Mouse (Mus musculus) forebrain, embryonic 11.5 days (tissue): ENCODE results near the gene Sdccag8. TPM values are rescaled to one million over a fixed set of nuclear protein-coding genes. Genes with fewer than 3 reads are reported as not detected.

Experiments
- ATAC-seq: fragments of 200-750 bp; cut with Nextera tagmentation; replicated peaks from 2 replicates; pipeline ENCODE4 v1.8.0; 2017; ENCODE audit warnings: moderate TSS enrichment; ENCODE audit not compliant: low FRiP score
- DNase-seq: peaks from one replicate; pipeline ENCODE4 v3.0.0-alpha.2; 2017; ENCODE audit warnings: low spot score
- H3K27ac ChIP-seq: fragments of 300-500 bp; sonication (generic); 2 replicates; pipeline ENCODE4 v1.5.1; 2014; ENCODE audit warnings: low read depth, low read length
- H3K27me3 ChIP-seq: fragments of 300-500 bp; sonication (generic); 2 replicates; pipeline ENCODE4 v1.6.1; 2014; ENCODE audit warnings: mild to moderate bottlenecking, low read length, mixed read lengths; ENCODE audit not compliant: control insufficient read depth, insufficient read depth
- H3K36me3 ChIP-seq: fragments of 300-500 bp; sonication (generic); 2 replicates; pipeline ENCODE4 v1.6.1; 2014; ENCODE audit warnings: mild to moderate bottlenecking, low read length, moderate library complexity, mixed read lengths; ENCODE audit not compliant: control insufficient read depth, insufficient read depth
- H3K4me1 ChIP-seq: fragments of 300-500 bp; sonication (generic); replicated peaks from 2 replicates; pipeline ENCODE4 v1.6.1; 2014; ENCODE audit warnings: low read length, mixed read lengths; ENCODE audit not compliant: control insufficient read depth, insufficient read depth
- H3K4me2 ChIP-seq: fragments of 300-500 bp; sonication (generic); 2 replicates; pipeline ENCODE4 v1.6.1; 2014; ENCODE audit warnings: low read depth, mild to moderate bottlenecking, low read length, moderate library complexity, mixed read lengths; ENCODE audit not compliant: severe bottlenecking
- H3K4me3 ChIP-seq: fragments of 300-500 bp; sonication (generic); 2 replicates; pipeline ENCODE4 v1.5.1; 2014; ENCODE audit warnings: low read depth, low read length
- H3K9ac ChIP-seq: fragments of 300-500 bp; sonication (generic); 2 replicates; pipeline ENCODE4 v1.6.1; 2014; ENCODE audit warnings: low read length
- H3K9me3 ChIP-seq: fragments of 300-500 bp; sonication (generic); 2 replicates; pipeline ENCODE4 v1.6.1; 2016; ENCODE audit warnings: low read length, mixed read lengths; ENCODE audit not compliant: control insufficient read depth
- WGBS: fragments of 180-500 bp; shearing (Covaris S2); extraction: QIAGEN DNeasy Blood & Tissue Kit; methylation state at CpG from one replicate; pipeline ENCODE4 v1.1.7; 2014; 5-methylcytosine and 5-hydroxymethylcytosine counted together
- polyA plus RNA-seq: library from polyadenylated mRNA; unstranded; fragments of >200 nt; fragmentation: Nextera tagmentation; extraction: Ambion mirVana; gene quantifications from 2 replicates; pipeline ENCODE4 v1.2.1, GENCODE M21; 2014

Gene Sdccag8
- polyA plus RNA-seq, 1 experiment from 2014 or later = 21.1 TPM

DNA sequence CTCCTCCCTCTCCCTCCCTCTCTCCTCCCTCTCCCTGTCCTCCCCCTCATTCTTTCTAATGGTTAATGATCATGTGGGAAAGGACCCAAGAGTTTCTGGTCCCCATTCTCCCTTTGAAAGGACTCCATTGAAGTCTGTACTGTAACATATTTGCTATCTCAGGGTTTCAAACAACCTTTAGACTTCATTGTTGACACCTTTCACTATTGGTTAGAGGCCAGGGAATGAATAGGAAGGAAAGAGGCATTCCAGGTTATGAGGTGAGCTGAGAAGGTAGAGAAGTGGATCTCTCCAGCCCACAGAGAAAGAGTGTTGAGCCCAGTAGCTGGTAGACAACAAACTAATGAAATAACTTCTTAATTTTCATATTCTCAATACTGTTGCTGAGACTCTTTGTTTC is 59.7 kb downstream of the Sdccag8 start:
- H3K36me3 ChIP-seq = no peaks in the 10 kb centered on the region
- H3K27me3 ChIP-seq = no peaks in the 10 kb centered on the region
- DNase-seq = no peak
- no peak overlapping the region for H3K4me2 ChIP-seq
- no peak overlapping the region for H3K9ac ChIP-seq
- H3K4me1 ChIP-seq = no peaks in the 10 kb centered on the region
- H3K27ac ChIP-seq = no peak overlapping the region
- no peak overlapping the region for H3K4me3 ChIP-seq
- H3K9me3 ChIP-seq = no peaks in the 10 kb centered on the region
- no peak for ATAC-seq

DNA sequence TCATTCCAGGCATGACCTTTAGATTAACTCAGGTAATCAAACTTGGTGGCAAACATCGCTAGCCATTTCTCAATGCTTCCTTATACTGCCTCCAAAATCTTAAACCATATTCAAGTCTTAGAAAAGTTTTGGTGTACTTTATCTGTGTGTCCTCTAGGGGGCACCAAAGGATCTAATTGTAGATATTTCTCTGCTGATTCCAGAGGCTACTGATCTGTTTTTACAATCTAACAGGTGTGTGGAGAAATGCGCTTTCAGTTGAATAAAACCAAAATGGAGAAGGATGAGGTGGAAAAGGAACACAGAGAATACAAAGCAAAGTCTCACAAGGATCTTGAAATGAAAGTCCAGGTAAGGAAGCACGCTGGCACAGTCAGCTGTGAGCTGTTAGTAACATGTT is 63.3 kb downstream of the Sdccag8 start:
- H3K27me3 ChIP-seq = no peaks in the 10 kb centered on the region
- H3K9ac ChIP-seq = no peak overlapping the region
- H3K27ac ChIP-seq = no peak overlapping the region
- H3K4me2 ChIP-seq = no peak overlapping the region
- WGBS = 38% methylated on average over 3 of the region's 3 CpGs
- no peak for DNase-seq
- ATAC-seq = no peak
- H3K4me1 ChIP-seq = peaks cover 10% of the 10 kb centered on the region; the same call in 1 of the 2 replicates
- H3K4me3 ChIP-seq = no peak overlapping the region
- H3K36me3 ChIP-seq = no peaks in the 10 kb centered on the region
- no peaks in the 10 kb centered on the region for H3K9me3 ChIP-seq

DNA sequence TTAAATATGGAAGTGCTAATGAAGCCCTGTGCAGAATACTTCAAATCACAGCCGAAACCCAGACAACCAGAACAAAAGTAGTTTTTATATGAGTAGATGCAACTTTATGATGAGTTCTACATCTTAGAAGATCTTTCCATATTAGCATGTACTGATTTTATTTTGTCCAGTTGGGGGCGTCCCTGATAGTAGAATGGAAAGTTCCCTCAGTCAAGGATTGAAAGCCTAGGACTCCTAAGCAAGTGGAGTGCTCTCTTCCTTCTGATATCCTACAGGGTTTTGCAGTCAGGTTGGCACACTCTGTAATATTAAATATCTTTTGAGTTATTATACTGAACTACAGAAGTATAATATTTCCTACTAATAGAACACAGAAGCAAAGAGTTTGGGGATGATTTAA is 64.5 kb downstream of the Sdccag8 start:
- H3K9ac ChIP-seq = no peak overlapping the region
- H3K27ac ChIP-seq = no peak overlapping the region
- ATAC-seq (peak; percentile 32; the same call in 1 of the 2 replicates), DNase-seq (no peak)
- no peak overlapping the region for H3K4me2 ChIP-seq
- no peaks in the 10 kb centered on the region for H3K9me3 ChIP-seq
- no peaks in the 10 kb centered on the region for H3K27me3 ChIP-seq
- peaks cover 10% of the 10 kb centered on the region; the same call in 1 of the 2 replicates for H3K4me1 ChIP-seq
- H3K36me3 ChIP-seq = no peaks in the 10 kb centered on the region
- 49% methylated on average over 2 of the region's 2 CpGs for WGBS
- no peak overlapping the region for H3K4me3 ChIP-seq

DNA sequence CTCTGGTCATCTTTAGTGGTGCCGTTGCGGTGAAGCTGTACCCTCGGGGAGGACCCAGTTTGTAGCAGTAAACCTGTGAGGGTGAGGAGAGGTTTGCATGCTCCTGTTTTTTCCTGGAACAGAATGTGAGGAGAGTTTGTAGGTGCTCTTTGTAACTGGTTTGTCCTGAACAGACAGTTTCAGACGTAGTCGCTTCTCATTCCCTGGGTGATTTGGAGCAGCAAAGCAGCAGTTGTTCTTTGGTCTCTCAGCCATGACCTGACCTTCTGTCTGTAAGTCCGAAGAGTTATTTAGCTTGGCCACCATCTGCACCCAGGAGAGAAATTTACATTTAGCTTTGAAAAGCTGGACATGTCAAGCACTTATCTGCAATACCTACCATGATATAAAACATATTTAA is 65.2 kb downstream of the Sdccag8 start:
- Histone ChIP-seq H3K27me3 (no peaks in the 10 kb centered on the region), H3K9ac (no peak overlapping the region), H3K27ac (no peak overlapping the region), H3K4me3 (no peak overlapping the region), H3K4me2 (no peak overlapping the region), H3K36me3 (no peaks in the 10 kb centered on the region), H3K4me1 (peaks cover 10% of the 10 kb centered on the region; the same call in 1 of the 2 replicates), H3K9me3 (no peaks in the 10 kb centered on the region)
- no peak for DNase-seq
- 18% methylated on average over 6 of the region's 6 CpGs for WGBS
- ATAC-seq = peak; percentile 37; the same call in 1 of the 2 replicates

DNA sequence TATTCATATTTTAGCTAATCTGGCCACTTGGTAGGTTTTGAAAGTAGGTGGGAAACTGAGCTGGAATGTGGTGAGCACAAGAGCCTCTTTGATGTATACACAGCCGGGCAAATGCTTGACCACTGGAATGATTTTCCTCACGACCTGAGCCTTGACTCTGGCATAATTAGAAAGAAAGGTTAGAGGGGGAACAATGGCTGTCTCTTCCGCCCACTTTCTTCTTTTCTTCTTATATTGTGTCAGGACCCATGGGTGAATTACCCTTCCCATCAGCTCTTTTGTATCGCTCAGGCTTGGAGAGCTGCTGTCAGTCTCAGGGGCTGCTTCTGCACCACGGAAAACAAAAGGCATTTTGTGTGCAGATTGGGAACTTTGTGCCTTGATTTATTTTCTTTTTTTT is 65.6 kb downstream of the Sdccag8 start:
- peaks cover 10% of the 10 kb centered on the region; the same call in 1 of the 2 replicates for H3K4me1 ChIP-seq
- WGBS = 7% methylated on average over 5 of the region's 5 CpGs
- H3K36me3 ChIP-seq = no peaks in the 10 kb centered on the region
- no peak overlapping the region for H3K27ac ChIP-seq
- ATAC-seq = peak; percentile 53
- no peak overlapping the region for H3K9ac ChIP-seq
- DNase-seq = no peak
- H3K4me2 ChIP-seq = no peak overlapping the region
- H3K9me3 ChIP-seq = no peaks in the 10 kb centered on the region
- no peaks in the 10 kb centered on the region for H3K27me3 ChIP-seq
- H3K4me3 ChIP-seq = no peak overlapping the region

DNA sequence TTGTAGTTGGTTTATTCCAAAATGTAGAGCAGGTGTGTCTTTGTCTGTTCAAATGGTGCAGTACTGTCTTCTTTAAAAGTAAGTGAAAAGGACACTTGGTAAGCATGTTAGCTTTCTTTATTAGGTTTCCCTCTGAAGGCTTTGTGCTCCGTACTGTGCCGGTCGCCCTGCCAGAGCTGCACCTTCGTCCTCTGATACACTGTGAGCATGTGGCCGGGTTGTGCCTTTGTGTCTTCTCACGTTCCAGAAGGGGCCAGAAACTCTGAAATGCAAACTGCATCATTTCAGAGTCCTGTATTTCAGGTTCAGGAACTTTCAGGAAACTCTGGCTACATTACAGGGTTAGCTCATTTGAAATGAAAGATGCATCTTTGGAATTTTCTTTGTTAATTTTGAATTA is 66.5 kb downstream of the Sdccag8 start:
- H3K36me3 ChIP-seq = no peaks in the 10 kb centered on the region
- H3K9ac ChIP-seq = no peak overlapping the region
- ATAC-seq (0 out of 2 replicates have a peak, but pooled peaks have one; percentile 42), DNase-seq (no peak)
- no peak overlapping the region; the same call in 1 of the 2 replicates for H3K27ac ChIP-seq
- peaks cover 10% of the 10 kb centered on the region; the same call in 1 of the 2 replicates for H3K4me1 ChIP-seq
- no peaks in the 10 kb centered on the region for H3K27me3 ChIP-seq
- no peak overlapping the region for H3K4me2 ChIP-seq
- 18% methylated on average over 6 of the region's 6 CpGs for WGBS
- no peak overlapping the region for H3K4me3 ChIP-seq
- H3K9me3 ChIP-seq = no peaks in the 10 kb centered on the region

DNA sequence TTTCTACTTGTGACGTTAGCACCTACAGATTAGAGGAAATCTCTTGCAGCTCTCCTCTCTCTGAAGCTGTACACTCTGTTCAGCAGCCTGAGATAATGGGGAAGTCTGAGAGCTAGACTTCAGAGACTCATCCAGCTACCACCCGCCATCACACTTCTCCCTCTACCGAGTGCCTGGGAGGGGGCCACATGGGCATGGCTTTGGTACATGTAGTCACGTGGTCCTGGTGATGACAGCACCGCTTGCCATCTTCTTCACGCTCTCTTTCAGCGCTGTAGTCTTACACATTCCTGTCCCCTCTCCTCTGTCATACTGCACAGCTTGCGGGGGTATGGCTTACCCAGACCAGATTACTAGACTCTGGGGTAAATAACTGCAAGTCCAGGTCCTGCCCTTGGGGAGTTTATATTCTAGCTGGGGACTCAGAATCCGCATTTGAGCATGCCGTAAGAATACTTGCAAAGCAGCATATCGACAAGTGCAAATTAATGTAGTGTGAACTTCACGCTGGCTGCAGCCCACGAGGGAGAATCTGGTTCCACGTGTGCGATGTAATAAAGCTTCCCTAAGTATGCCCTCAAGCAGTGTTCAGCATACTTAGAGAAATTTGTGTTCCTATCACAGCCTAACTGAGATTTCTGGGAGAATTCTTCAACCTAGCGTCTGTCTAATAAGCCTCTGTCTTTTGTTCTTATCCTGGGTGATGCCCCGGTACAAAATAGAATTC is 70.9 kb downstream of the Sdccag8 start:
- no peaks in the 10 kb centered on the region for H3K9me3 ChIP-seq
- no peak overlapping the region for H3K4me2 ChIP-seq
- H3K9ac ChIP-seq = no peak overlapping the region
- no peaks in the 10 kb centered on the region for H3K36me3 ChIP-seq
- no peaks in the 10 kb centered on the region for H3K27me3 ChIP-seq
- H3K4me1 ChIP-seq = 0 out of 2 replicates have a peak, but pooled peaks cover 5% of the 10 kb centered on the region
- ATAC-seq (no peak; the same call in 1 of the 2 replicates), DNase-seq (no peak)
- 78% methylated on average over 17 of the region's 17 CpGs for WGBS
- no peak overlapping the region for H3K27ac ChIP-seq
- no peak overlapping the region for H3K4me3 ChIP-seq

DNA sequence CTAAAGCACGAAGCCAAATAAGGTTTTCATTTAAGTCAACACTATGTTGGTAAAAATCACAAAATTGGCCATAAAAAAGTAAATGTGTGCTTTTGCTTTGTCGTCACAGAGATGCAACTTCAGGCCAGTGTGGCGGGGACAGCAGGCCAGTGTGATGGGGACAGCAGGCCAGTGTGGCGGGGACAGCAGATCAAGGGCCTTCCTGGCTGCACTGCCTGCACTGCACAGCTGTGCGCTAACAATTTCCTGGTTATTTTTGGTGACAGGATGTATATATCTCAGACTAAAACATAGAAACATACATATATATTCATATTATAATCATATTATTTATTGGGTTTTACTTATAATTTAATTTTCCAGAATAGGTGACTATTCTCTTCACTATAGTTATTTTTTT is 71.5 kb downstream of the Sdccag8 start:
- Histone ChIP-seq H3K27ac (no peak overlapping the region), H3K4me1 (0 out of 2 replicates have a peak, but pooled peaks cover 2% of the 10 kb centered on the region), H3K36me3 (no peaks in the 10 kb centered on the region), H3K9me3 (no peaks in the 10 kb centered on the region), H3K9ac (no peak overlapping the region), H3K27me3 (no peaks in the 10 kb centered on the region), H3K4me2 (no peak overlapping the region), H3K4me3 (no peak overlapping the region)
- no peak for DNase-seq
- no peak for ATAC-seq
- WGBS = 84% methylated on average over 5 of the region's 5 CpGs

DNA sequence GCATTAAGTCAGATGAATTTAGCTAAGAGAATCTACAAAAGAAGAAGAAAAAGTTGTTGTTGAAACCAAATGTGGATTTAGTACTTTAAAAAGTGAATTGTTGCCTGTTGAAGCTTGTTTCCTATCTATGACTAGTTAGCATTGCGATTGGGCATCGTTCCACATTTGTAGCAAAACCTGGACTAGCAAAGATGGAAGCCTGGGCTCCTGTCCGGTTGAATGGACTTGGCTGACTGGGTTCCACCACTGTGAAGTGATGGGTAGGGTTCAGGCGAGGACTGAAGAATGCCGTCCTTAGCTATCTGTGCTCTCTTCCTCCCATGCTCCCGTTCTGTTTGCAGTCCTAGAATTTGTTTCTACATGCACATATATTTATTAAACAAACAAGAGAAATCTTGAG is 89.3 kb downstream of the Sdccag8 start:
- Histone ChIP-seq H3K27ac (no peak overlapping the region), H3K36me3 (no peaks in the 10 kb centered on the region), H3K4me3 (no peak overlapping the region), H3K4me1 (no peaks in the 10 kb centered on the region), H3K9me3 (no peaks in the 10 kb centered on the region), H3K27me3 (no peaks in the 10 kb centered on the region), H3K4me2 (no peak overlapping the region), H3K9ac (no peak overlapping the region)
- no peak for DNase-seq
- WGBS = 91% methylated on average over 6 of the region's 6 CpGs
- no peak for ATAC-seq
